Mouse (Mus musculus) gastrocnemius, adult 2 months (tissue): ENCODE results near the gene Higd1b. TPM values are rescaled to one million over a fixed set of nuclear protein-coding genes. Genes with fewer than 3 reads are reported as not detected.

ENCODE experiments used
- DNase-seq: peaks from one replicate; pipeline ENCODE4 v3.0.0; 2022
- H3K27ac ChIP-seq: fragments of 200-600 bp; 2 replicates; pipeline ENCODE4 v1.8.1; 2022; ENCODE audit warnings: mild to moderate bottlenecking
- H3K4me3 ChIP-seq: fragments of 200-600 bp; 2 replicates; pipeline ENCODE4 v1.8.1; 2022; ENCODE audit warnings: mild to moderate bottlenecking, moderate library complexity
- CTCF ChIP-seq: fragments of 200-600 bp; IDR thresholded peaks from 2 replicates; pipeline ENCODE4 v1.8.1; 2022; ENCODE audit warnings: antibody characterized with exemption, mild to moderate bottlenecking, moderate library complexity
- intact Hi-C: fragments of 180-260 bp; cut with DNase I; formaldehyde crosslinking; loops from one replicate; pipeline ENCODE4 v1.15.1; 2025
- total RNA-seq, 2 experiments: library from RNA; stranded (reverse); gene quantifications; 2 replicates each; pipeline ENCODE4 v1.2.3; 2021

Higd1b gene
- total RNA-seq, 2 experiments from 2014 or later = 2.4 to 5.4 TPM

GRCm38 (mm10) chr11:102819783-102820385 lies 15.8 kb upstream of the Higd1b start:
- no peak for TF ChIP-seq CTCF
- Histone ChIP-seq H3K27ac (peak overlapping the region; percentile 89), H3K4me3 (peak overlapping the region; percentile 88)
- DNase-seq = no peak
- intact Hi-C loops = loop anchor here (2.0 kb wide), 1 partner anchor 45 kb away; no protein-coding TSS in a partner anchor

- H3K27ac ChIP-seq = no peak overlapping the region
- intact Hi-C loops = no loop called here
- DNase-seq = no peak
- no peak for TF ChIP-seq CTCF
- H3K4me3 ChIP-seq = no peak overlapping the region
Observed at GRCm38 (mm10) chr11:102820432-102820831, 15.2 kb upstream of the Higd1b start.

GRCm38 (mm10) chr11:102821231-102821630 lies 14.4 kb upstream of the Higd1b start:
- TF ChIP-seq CTCF = no peak
- H3K27ac ChIP-seq = no peak overlapping the region
- DNase-seq = no peak
- no peak overlapping the region for H3K4me3 ChIP-seq
- intact Hi-C loops = no loop called here

- 0 out of 2 replicates have a peak overlapping the region, but pooled peaks have one; percentile 28 for H3K27ac ChIP-seq
- no peak for TF ChIP-seq CTCF
- no peak overlapping the region for H3K4me3 ChIP-seq
- intact Hi-C loops = no loop called here
- DNase-seq = no peak
Observed at GRCm38 (mm10) chr11:102826476-102826875, 9.2 kb upstream of the Higd1b start.

DNA sequence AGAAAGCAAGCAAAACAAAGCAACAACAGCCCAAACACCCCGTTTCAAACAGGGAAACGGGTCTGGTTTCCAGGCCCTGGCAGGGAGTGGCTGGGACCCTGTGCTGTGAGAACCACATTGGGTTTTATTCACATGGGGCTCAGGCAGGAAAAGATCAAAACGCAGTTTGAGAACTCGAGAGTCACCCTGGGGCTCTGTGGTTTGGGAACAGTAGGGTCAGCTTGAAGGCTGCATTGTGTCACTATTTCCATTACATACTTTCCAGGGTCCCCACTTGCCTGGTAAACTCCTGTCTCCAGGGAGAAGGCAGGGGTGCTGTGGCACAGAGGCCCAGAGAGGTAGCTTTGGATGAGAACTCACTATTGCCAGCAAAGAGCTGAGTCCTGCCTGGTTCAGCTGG lies 8.6 kb upstream of the Higd1b start:
- intact Hi-C loops = no loop called here
- no peak for DNase-seq
- no peak for TF ChIP-seq CTCF
- Histone ChIP-seq H3K4me3 (no peak overlapping the region), H3K27ac (peak overlapping the region; percentile 49)

DNA sequence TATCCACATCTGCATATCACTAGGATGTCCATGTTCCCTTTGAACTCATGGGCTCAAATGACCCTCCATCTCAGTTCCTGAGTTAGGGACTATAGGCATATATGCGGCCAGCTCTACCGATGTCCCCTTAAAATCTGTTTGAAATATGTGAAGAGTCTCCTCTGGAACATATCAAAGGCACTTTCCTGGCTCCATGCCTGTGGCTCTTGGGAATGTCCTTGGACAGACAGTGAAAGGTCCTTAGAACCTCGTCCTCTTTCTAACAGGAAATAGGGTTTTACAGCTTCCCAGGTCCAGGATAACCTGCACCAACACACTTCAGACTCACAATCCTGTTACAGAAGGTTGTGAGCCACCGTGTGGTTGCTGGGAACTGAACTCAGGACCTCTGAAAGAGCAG lies 5.4 kb upstream of the Higd1b start:
- no peak overlapping the region for H3K27ac ChIP-seq
- no peak for TF ChIP-seq CTCF
- intact Hi-C loops = no loop called here
- DNase-seq = no peak
- H3K4me3 ChIP-seq = no peak overlapping the region

DNA sequence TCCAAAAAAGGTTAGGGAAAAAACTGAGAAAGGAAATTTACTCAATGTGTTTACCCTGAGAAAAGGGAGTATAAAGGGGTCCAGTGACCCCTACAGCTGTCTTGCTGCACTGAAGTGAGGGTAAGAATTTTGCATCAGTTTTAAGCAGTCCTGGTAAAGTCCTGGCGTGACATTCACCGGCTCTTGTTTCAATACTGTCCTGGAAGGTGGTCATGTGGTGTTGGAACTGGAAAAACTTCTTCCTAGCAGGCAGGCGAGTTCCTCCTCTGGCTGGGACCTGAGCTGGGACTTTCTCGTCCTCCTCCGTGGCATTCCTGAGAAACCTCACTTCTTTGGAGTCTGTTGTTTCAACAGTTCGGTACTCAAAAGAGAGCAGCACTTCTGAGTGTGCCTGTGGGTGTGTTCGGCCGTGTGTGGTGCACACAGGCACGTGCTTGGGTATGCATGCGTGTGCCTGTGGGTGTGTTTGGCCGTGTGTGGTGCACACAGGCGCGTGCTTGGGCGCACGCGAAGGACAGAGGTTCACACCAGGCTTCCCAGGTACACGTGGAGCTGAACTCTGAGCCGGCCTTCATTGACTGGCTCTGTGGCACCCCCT lies 2.9 kb upstream of the Higd1b start:
- intact Hi-C loops = no loop called here
- H3K4me3 ChIP-seq = no peak overlapping the region
- peak overlapping the region; percentile 38 for H3K27ac ChIP-seq

GRCm38 (mm10) chr11:102834219-102834618 lies 1.4 kb upstream of the Higd1b start:
- Histone ChIP-seq H3K4me3 (no peak overlapping the region), H3K27ac (peak overlapping the region; percentile 62)
- no peak for DNase-seq
- no peak for TF ChIP-seq CTCF
- intact Hi-C loops = no loop called here

More for the DNA sequence above, 2.9 kb upstream of the Higd1b start:
- TF ChIP-seq CTCF = no peak
- DNase-seq = no peak

- DNase-seq = no peak
- Histone ChIP-seq H3K4me3 (peak overlapping the region; percentile 29), H3K27ac (peak overlapping the region; percentile 72)
- intact Hi-C loops = no loop called here
- no peak for TF ChIP-seq CTCF
Observed at GRCm38 (mm10) chr11:102836146-102836545, 497 bp downstream of the Higd1b start.

GRCm38 (mm10) chr11:102837385-102837784 lies 1.7 kb downstream of the Higd1b start:
- Histone ChIP-seq H3K27ac (peak overlapping the region; percentile 72), H3K4me3 (peak overlapping the region; percentile 29)
- intact Hi-C loops = no loop called here
- no peak for DNase-seq
- no peak for TF ChIP-seq CTCF

DNA sequence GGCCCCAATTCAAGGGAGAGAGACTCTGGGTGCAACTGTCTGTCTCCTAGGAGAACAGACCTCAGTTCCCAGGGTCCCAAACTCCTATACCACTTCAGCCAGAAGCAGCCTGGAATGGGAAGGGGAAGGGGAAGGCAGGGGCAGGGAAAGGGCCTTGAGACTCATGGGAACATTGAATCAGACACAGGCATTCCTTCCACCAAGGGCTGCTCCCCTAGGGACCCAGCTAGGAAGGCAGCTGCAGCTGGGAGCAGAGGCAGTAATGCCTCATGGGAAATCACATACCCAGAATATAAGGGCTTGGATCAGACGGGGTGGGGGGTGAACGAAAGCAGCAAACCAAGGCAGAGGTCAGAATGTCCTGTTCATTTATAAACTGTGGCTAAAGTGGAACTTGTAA lies 2.5 kb downstream of the Higd1b start:
- TF ChIP-seq CTCF = no peak
- peak; percentile 52 for DNase-seq
- peak overlapping the region; percentile 72 for H3K27ac ChIP-seq
- intact Hi-C loops = no loop called here
- no peak overlapping the region; the same call in 1 of the 2 replicates for H3K4me3 ChIP-seq

DNA sequence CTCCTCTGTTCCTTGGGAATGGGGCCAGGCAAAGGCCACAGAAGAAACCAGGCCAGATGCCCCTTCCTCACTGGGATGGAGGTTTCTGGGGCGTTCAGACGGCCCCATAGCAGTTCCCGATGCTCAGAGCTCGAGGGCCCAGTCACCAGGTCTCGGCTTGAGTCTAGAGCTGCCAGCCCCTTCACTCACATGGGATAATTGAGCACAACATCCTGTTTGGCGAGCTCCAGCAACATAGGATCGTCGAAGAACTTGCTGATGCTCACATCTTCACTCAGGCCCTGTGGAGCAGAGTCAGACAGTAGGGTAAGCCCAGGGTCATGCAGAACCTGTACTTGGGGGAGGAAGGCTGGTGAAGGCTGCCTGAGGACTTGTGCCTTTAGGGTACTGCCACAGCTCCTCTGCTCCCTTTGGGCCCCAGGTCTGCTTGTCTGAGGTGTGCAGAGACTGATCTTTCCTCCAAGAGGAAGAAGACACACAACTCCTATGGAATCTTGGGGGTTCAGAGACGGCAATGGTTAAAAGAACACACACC lies 3.0 kb downstream of the Higd1b start:
- DNase-seq = no peak
- peak overlapping the region; percentile 40 for H3K4me3 ChIP-seq
- peak overlapping the region; percentile 69 for H3K27ac ChIP-seq
- intact Hi-C loops = no loop called here
- no peak for TF ChIP-seq CTCF

- no peak overlapping the region for H3K4me3 ChIP-seq
- intact Hi-C loops = no loop called here
- DNase-seq = no peak
- H3K27ac ChIP-seq = no peak overlapping the region
- no peak for TF ChIP-seq CTCF
Observed at GRCm38 (mm10) chr11:102845926-102846325, 10.3 kb downstream of the Higd1b start.

DNA sequence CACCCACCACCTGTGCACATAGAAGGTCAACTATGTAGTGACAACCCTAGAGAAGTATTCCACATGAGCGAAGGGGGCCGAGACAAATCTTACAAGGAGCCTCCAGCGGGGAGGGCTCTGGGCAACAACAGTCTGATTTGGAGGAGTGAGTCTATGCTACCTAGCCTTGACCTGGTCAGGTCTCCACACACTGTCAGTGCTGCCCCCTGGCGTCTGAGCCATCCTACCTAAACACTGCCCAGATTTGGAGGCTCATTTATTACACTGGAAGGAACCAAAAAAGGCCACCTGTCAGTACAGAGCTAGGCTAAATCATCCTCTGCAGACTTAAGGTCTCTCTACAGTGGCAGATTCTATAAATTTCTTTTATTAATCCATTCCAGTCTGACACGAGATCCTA lies 16.2 kb downstream of the Higd1b start:
- peak; percentile 78 for TF ChIP-seq CTCF
- H3K27ac ChIP-seq = no peak overlapping the region
- peak; percentile 86 for DNase-seq
- intact Hi-C loops = loop anchor here (1.0 kb wide), 2 partner anchors 74 to 78 kb away; no protein-coding TSS in a partner anchor
- H3K4me3 ChIP-seq = no peak overlapping the region
